Mouse (Mus musculus): Measurements from ENCODE around the gene Gm17018.

- no peak for TF ChIP-seq CTCF (IDR thresholded peaks at IDR 0.05; ENCODE audit: low read depth)
- TF ChIP-seq EP300 (IDR thresholded peaks at IDR 0.05; ENCODE audit: low read depth) = no peak
These were observed 42.2 kb downstream of the Gm17018 start for GRCm38 (mm10) chr19:45602606-45603005.
